11 mouse cellular contexts compared by ENCODE assay signal in the genomic region with DNA sequence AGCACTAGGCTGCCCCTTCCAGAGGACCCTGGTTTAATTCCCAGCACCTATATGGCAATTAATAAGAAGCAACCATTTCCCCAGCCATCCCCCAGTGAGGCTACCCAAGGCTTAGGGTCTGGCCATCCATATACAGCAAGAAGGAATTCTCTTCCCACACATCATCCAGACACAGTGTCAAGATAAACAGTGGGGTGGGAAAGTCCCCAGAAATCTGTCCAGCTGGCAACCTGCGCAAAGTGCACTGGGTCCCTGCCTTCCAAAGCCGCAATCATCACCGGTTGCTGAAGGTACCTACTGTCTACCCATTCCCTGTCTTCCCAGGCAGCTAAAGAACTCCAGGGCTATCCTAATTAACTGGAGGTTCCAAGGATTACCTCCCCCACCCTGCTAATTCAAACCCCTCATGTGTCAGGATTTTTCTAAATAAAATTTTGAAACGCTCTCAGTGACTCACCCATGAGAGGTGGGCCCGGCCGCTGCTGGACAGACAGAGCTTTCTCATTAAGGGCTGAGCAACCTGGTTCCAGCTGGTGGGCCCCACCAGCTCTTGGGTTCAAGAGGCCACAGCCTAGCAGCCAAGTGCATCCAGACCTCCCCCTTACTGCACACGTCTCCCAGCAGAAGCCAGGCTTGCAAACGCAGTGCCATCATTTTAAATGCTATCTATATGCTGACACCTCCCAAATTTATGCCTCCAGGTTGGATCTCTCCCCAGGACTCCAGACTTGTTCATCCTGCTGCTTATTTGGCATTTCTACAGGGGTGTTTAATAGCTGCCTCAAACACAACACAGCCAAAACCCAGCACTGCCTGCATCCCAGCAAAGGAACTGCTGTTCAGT. TPM values are rescaled to one million over a fixed set of nuclear protein-coding genes. Genes with fewer than 3 reads are reported as not detected.
DNase-seq lines count a peak whose midpoint lies in the region; ATAC-seq and TF ChIP-seq lines count a peak whose summit lies in the region.
"Had no signal": no experiment of that assay in that cellular context is flagged by ENCODE, and none has a peak within 500 bp of the region (broad histone marks: within the 10 kb centered on the region; RNA-seq: fewer than 3 reads in every experiment).

No protein-coding gene starts in this region.

- peak overlapping the region; percentile 68 for H3K27ac ChIP-seq in hindbrain, embryonic 10.5 days
- H3K27ac ChIP-seq in hindbrain, postnatal 0 days: no peak overlapping the region
- H3K27ac ChIP-seq in embryonic facial prominence, embryonic 11.5 days (replicated peaks; ENCODE audit: low read depth, low read length): no peak overlapping the region
- H3K27ac ChIP-seq in liver, embryonic 11.5 days (ENCODE audit: low read depth, low read length): 0 out of 2 replicates have a peak overlapping the region, but pooled peaks have one; percentile 49
- H3K27ac ChIP-seq: limb, embryonic 13.5 days had no signal

- H3K9me3 ChIP-seq in hindbrain, embryonic 10.5 days: no peaks in the 10 kb centered on the region
- no peaks in the 10 kb centered on the region for H3K9me3 ChIP-seq in hindbrain, postnatal 0 days (ENCODE audit: low read length)
- no peaks in the 10 kb centered on the region for H3K9me3 ChIP-seq in G1E (replicated peaks)
- no peaks in the 10 kb centered on the region for H3K9me3 ChIP-seq in embryonic facial prominence, embryonic 11.5 days (replicated peaks; ENCODE audit: control insufficient read depth, low read length)
- H3K9me3 ChIP-seq in liver, embryonic 11.5 days (ENCODE audit: control insufficient read depth, low read length): no peaks in the 10 kb centered on the region
- H3K9me3 ChIP-seq: limb, embryonic 13.5 days had no signal

- no peak overlapping the region for H3K4me3 ChIP-seq in hindbrain, embryonic 10.5 days
- no peak overlapping the region for H3K4me3 ChIP-seq in hindbrain, postnatal 0 days (ENCODE audit: low read length)
- H3K4me3 ChIP-seq in G1E (ENCODE audit: low read depth, low read length): peak overlapping the region; percentile 18; the same call in 1 of the 2 replicates
- H3K4me3 ChIP-seq in embryonic facial prominence, embryonic 11.5 days (ENCODE audit: low read depth, low read length): no peak overlapping the region
- H3K4me3 ChIP-seq in liver, embryonic 11.5 days (ENCODE audit: low read depth, low read length): no peak overlapping the region
- H3K4me3 ChIP-seq: limb, embryonic 13.5 days had no signal

- no peak overlapping the region for H3K4me2 ChIP-seq in hindbrain, postnatal 0 days (ENCODE audit: low read depth, low read length)
- H3K4me2 ChIP-seq in embryonic facial prominence, embryonic 11.5 days (ENCODE audit: low read depth, low read length): no peak overlapping the region
- H3K4me2 ChIP-seq in liver, embryonic 11.5 days: no peak overlapping the region
- H3K4me2 ChIP-seq: limb, embryonic 13.5 days had no signal

- H3K9ac ChIP-seq in hindbrain, postnatal 0 days (replicated peaks; ENCODE audit: low read length): no peak overlapping the region
- peak overlapping the region; percentile 9; the same call in 1 of the 2 replicates for H3K9ac ChIP-seq in embryonic facial prominence, embryonic 11.5 days (replicated peaks; ENCODE audit: low read length)
- H3K9ac ChIP-seq in liver, embryonic 11.5 days (ENCODE audit: low read depth, low read length): no peak overlapping the region; the same call in 1 of the 2 replicates
- H3K9ac ChIP-seq: limb, embryonic 13.5 days had no signal

- H3K36me3 ChIP-seq in hindbrain, embryonic 10.5 days: peaks cover 88% of the 10 kb centered on the region
- H3K36me3 ChIP-seq in hindbrain, postnatal 0 days (ENCODE audit: insufficient read depth, low read length): peaks cover 17% of the 10 kb centered on the region; the same call in 1 of the 2 replicates
- peaks cover 87% of the 10 kb centered on the region for H3K36me3 ChIP-seq in G1E (replicated peaks)
- H3K36me3 ChIP-seq in embryonic facial prominence, embryonic 11.5 days (replicated peaks; ENCODE audit: control insufficient read depth, insufficient read depth, low read depth, low read length): peaks cover 3% of the 10 kb centered on the region
- H3K36me3 ChIP-seq in liver, embryonic 11.5 days (ENCODE audit: control insufficient read depth, insufficient read depth, low read length): peaks cover 8% of the 10 kb centered on the region

- H3K4me1 ChIP-seq in hindbrain, embryonic 10.5 days (replicated peaks): peaks cover 64% of the 10 kb centered on the region
- H3K4me1 ChIP-seq in hindbrain, postnatal 0 days (ENCODE audit: insufficient read depth, low read length): peaks cover 33% of the 10 kb centered on the region
- peaks cover 97% of the 10 kb centered on the region for H3K4me1 ChIP-seq in G1E (ENCODE audit: insufficient read depth, low read depth, low read length)
- H3K4me1 ChIP-seq in embryonic facial prominence, embryonic 11.5 days (ENCODE audit: control insufficient read depth, insufficient read depth, low read length): peaks cover 7% of the 10 kb centered on the region; the same call in 1 of the 2 replicates
- peaks cover 95% of the 10 kb centered on the region for H3K4me1 ChIP-seq in liver, embryonic 11.5 days (replicated peaks; ENCODE audit: control insufficient read depth, insufficient read depth, low read length)

- DNase-seq in hindbrain, embryonic 10.5 days (ENCODE audit: low spot score): no peak
- DNase-seq in hindbrain, postnatal 0 days (ENCODE audit: low spot score): no peak
- DNase-seq in G1E (ENCODE audit: low spot score): no peak
- peak; percentile 26 for DNase-seq in embryonic facial prominence, embryonic 11.5 days (ENCODE audit: low spot score)
- no peak for DNase-seq in liver, embryonic 11.5 days (ENCODE audit: low spot score)
- DNase-seq in natural killer cell, adult 2 months (ENCODE audit: low spot score in 2 of 2): no peak
- no peak for DNase-seq in adrenal gland, postnatal 36 days
- DNase-seq in c-Kit-positive CD71-positive TER-119-positive erythroid progenitor cells, embryonic 14.5 days (ENCODE audit: low spot score): no peak
- DNase-seq: cerebellum, adult 8-10 months; thymus, postnatal 36 days had no signal

- ATAC-seq in hindbrain, postnatal 0 days: no peak
- no peak for ATAC-seq in G1E (ENCODE audit: extremely low read depth, insufficient number of reproducible peaks, low FRiP score, poor library complexity, severe bottlenecking)
- ATAC-seq in embryonic facial prominence, embryonic 11.5 days (replicated peaks; ENCODE audit: insufficient number of reproducible peaks, low FRiP score, low TSS enrichment, low read depth): no peak
- no peak for ATAC-seq in liver, embryonic 11.5 days (replicated peaks; ENCODE audit: low FRiP score)

- H3K27me3 ChIP-seq in hindbrain, embryonic 10.5 days (ENCODE audit: insufficient read depth, poor library complexity, severe bottlenecking): no peaks in the 10 kb centered on the region
- no peaks in the 10 kb centered on the region for H3K27me3 ChIP-seq in hindbrain, postnatal 0 days (ENCODE audit: insufficient read depth, low read length)
- no peaks in the 10 kb centered on the region for H3K27me3 ChIP-seq in G1E (ENCODE audit: insufficient read depth, low read length)
- H3K27me3 ChIP-seq in embryonic facial prominence, embryonic 11.5 days (ENCODE audit: control insufficient read depth, insufficient read depth, low read length): no peaks in the 10 kb centered on the region
- no peaks in the 10 kb centered on the region for H3K27me3 ChIP-seq in liver, embryonic 11.5 days (replicated peaks; ENCODE audit: control insufficient read depth, insufficient read depth, low read length)
- H3K27me3 ChIP-seq: limb, embryonic 13.5 days had no signal

- no peak for TF ChIP-seq CTCF in hindbrain, postnatal 0 days (IDR thresholded peaks at IDR 0.05; ENCODE audit: low read depth)
- no peak for TF ChIP-seq CTCF in G1E (IDR thresholded peaks at IDR 0.05; ENCODE audit: low read depth, low read length)

- WGBS in hindbrain, embryonic 10.5 days: 81% methylated on average over 8 of the region's 8 CpGs
- 76% methylated on average over 8 of the region's 8 CpGs for WGBS in hindbrain, postnatal 0 days
- 55% methylated on average over 8 of the region's 8 CpGs for WGBS in embryonic facial prominence, embryonic 11.5 days
- WGBS in liver, embryonic 11.5 days: 72% methylated on average over 8 of the region's 8 CpGs

RNA-seq across cellular contexts. Expression of a gene that starts 14.6 kb away (rescaled TPM):
- polyA plus RNA-seq in hindbrain, embryonic 10.5 days (2016; fragmentation: Nextera tagmentation; extraction: Ambion mirVana): 15.1 and 18.7 TPM in 2 replicates
- 138 and 151 TPM in 2 replicates for total RNA-seq in hindbrain, postnatal 0 days (2014; rRNA removed)
- polyA plus RNA-seq in hindbrain, postnatal 0 days (2015; fragmentation: Nextera tagmentation; extraction: Ambion mirVana): 33.5 and 34.0 TPM in 2 replicates
- total RNA-seq in G1E (2014; fragmentation: Nextera tagmentation) (11.8 and 99.6 TPM in 2 replicates), G1E (2017) (6.7 and 7.9 TPM in 2 replicates)
- polyA plus RNA-seq in G1E (2012): 14.9 and 18.3 TPM in 2 replicates
- 6.8 and 8.0 TPM in 2 replicates for polyA plus RNA-seq in embryonic facial prominence, embryonic 11.5 days (2014; fragmentation: Nextera tagmentation; extraction: Ambion mirVana)
- polyA plus RNA-seq in liver, embryonic 11.5 days (2014; fragmentation: Nextera tagmentation; extraction: Ambion mirVana): 24.6 and 28.1 TPM in 2 replicates
- total RNA-seq in adrenal gland, postnatal 36 days (2021): 1 to 10 TPM; 6.1 to 9.7 TPM

RNA-seq across cellular contexts. Expression of a gene that starts 40.9 kb away (rescaled TPM):
- polyA plus RNA-seq in hindbrain, embryonic 10.5 days (2016; fragmentation: Nextera tagmentation; extraction: Ambion mirVana): 10.6 and 12.3 TPM in 2 replicates
- 21.3 and 31.8 TPM in 2 replicates for total RNA-seq in hindbrain, postnatal 0 days (2014; rRNA removed)
- 5.7 and 6.2 TPM in 2 replicates for polyA plus RNA-seq in hindbrain, postnatal 0 days (2015; fragmentation: Nextera tagmentation; extraction: Ambion mirVana)
- total RNA-seq in G1E (2014; fragmentation: Nextera tagmentation): 22.7 and 24.8 TPM in 2 replicates
- total RNA-seq in G1E (2017): 18.5 and 19.0 TPM in 2 replicates
- 2.3 and 2.9 TPM in 2 replicates for polyA plus RNA-seq in G1E (2012)
- polyA plus RNA-seq in embryonic facial prominence, embryonic 11.5 days (2014; fragmentation: Nextera tagmentation; extraction: Ambion mirVana): 11.9 and 13.7 TPM in 2 replicates
- polyA plus RNA-seq in liver, embryonic 11.5 days (2014; fragmentation: Nextera tagmentation; extraction: Ambion mirVana): 7.2 TPM in 2 replicates
- 10 to 100 TPM; 22.5 to 23.1 TPM for total RNA-seq in adrenal gland, postnatal 36 days (2021)

Comparison
In these comparisons a context has a peak if more than half of its experiments do, and no peak if none do; other contexts are left out.
1. H3K27ac ChIP-seq: peak in hindbrain, embryonic 10.5 days (single experiment) and liver, embryonic 11.5 days (single experiment); none in hindbrain, postnatal 0 days (single experiment) and embryonic facial prominence, embryonic 11.5 days (single experiment).